Mouse (Mus musculus) MEL (cell line): Measurements from ENCODE around the gene Tmem29. TPM values are rescaled to one million over a fixed set of nuclear protein-coding genes. Genes with fewer than 3 reads are reported as not detected.

Source experiments
- DNase-seq: peaks from one replicate; pipeline ENCODE4 v3.0.0; 2011; ENCODE audit warnings: low read depth, low spot score
- H3K27ac ChIP-seq: 2 replicates; pipeline ENCODE4 v1.5.1; 2012; ENCODE audit warnings: low read depth, mild to moderate bottlenecking, control low read depth, low read length, moderate library complexity; ENCODE audit not compliant: control insufficient read depth
- H3K27me3 ChIP-seq, 2 experiments: fragments of 150-350 bp in 1 of 2; sonication (generic) in 1 of 2; 2 replicates each; pipeline ENCODE4 v1.6.1; 2012; ENCODE audit warnings: low read length in 2 of 2, mild to moderate bottlenecking in 2 of 2, improper control_type of control experiment in 1 of 2, moderate library complexity in 1 of 2; ENCODE audit not compliant: insufficient read depth in 2 of 2, control insufficient read depth in 1 of 2
- H3K36me3 ChIP-seq, 2 experiments: 2 replicates each; pipeline ENCODE4 v1.6.1; 2012 to 2014; ENCODE audit warnings: low read length in 2 of 2, improper control_type of control experiment in 1 of 2, inconsistent platforms in 1 of 2, mild to moderate bottlenecking in 1 of 2; ENCODE audit not compliant: insufficient read depth in 2 of 2, control insufficient read depth in 1 of 2
- H3K4me1 ChIP-seq, 2 experiments: fragments of 150-350 bp in 1 of 2; sonication (generic) in 1 of 2; 2 replicates each; pipeline ENCODE4 v1.6.1; 2012; ENCODE audit warnings: low read length in 2 of 2, improper control_type of control experiment in 1 of 2, mild to moderate bottlenecking in 1 of 2; ENCODE audit not compliant: insufficient read depth in 2 of 2, control insufficient read depth in 1 of 2
- H3K4me3 ChIP-seq, 2 experiments: fragments of 150-350 bp in 1 of 2; sonication (generic) in 1 of 2; 2 replicates each; pipeline ENCODE4 v1.5.1; 2012; ENCODE audit warnings: low read depth in 2 of 2, low read length in 2 of 2, mild to moderate bottlenecking in 2 of 2, moderate library complexity in 2 of 2, control low read depth in 1 of 2, improper control_type of control experiment in 1 of 2; ENCODE audit not compliant: control insufficient read depth in 1 of 2, insufficient read depth in 1 of 2
- H3K79me2 ChIP-seq: 2 replicates; pipeline ENCODE4 v1.6.1; 2012; ENCODE audit warnings: mild to moderate bottlenecking, low read length, moderate library complexity; ENCODE audit not compliant: control insufficient read depth, poor library complexity, insufficient read depth
- H3K9ac ChIP-seq: 2 replicates; pipeline ENCODE4 v1.6.1; 2012; ENCODE audit warnings: low read depth, mild to moderate bottlenecking, control low read depth, low read length, moderate library complexity; ENCODE audit not compliant: control insufficient read depth, poor library complexity, severe bottlenecking
- H3K9me3 ChIP-seq: fragments of 150-350 bp; sonication (generic); replicated peaks from 2 replicates; pipeline ENCODE4 v1.6.1; 2012; ENCODE audit warnings: mild to moderate bottlenecking, low read length, improper control_type of control experiment, moderate library complexity; ENCODE audit not compliant: insufficient read depth
- BHLHE40 ChIP-seq: IDR thresholded peaks from 2 replicates; pipeline ENCODE4 v1.6.1; 2012; ENCODE audit warnings: low read depth, mild to moderate bottlenecking, inconsistent platforms, low read length, improper control_type of control experiment, borderline replicate concordance
- CHD1 ChIP-seq: IDR thresholded peaks from 2 replicates; pipeline ENCODE4 v1.6.1; 2012; ENCODE audit warnings: low read depth, mild to moderate bottlenecking, inconsistent platforms, low read length, improper control_type of control experiment
- CHD2 ChIP-seq: IDR thresholded peaks from 2 replicates; pipeline ENCODE4 v1.6.1; 2011; ENCODE audit warnings: low read length, improper control_type of control experiment
- ETS1 ChIP-seq: IDR thresholded peaks from 2 replicates; pipeline ENCODE4 v1.6.1; 2012; ENCODE audit warnings: low read depth, mild to moderate bottlenecking, inconsistent platforms, low read length, improper control_type of control experiment, moderate library complexity
- MEF2A ChIP-seq: IDR thresholded peaks from 2 replicates; pipeline ENCODE4 v1.6.1; 2014; ENCODE audit warnings: low read depth, mild to moderate bottlenecking, inconsistent platforms, low read length, improper control_type of control experiment; ENCODE audit not compliant: poor library complexity, insufficient replicate concordance, severe bottlenecking; ENCODE audit errors: extremely low read depth
- MXI1 ChIP-seq: IDR thresholded peaks from 2 replicates; pipeline ENCODE4 v1.6.1; 2011; ENCODE audit warnings: mild to moderate bottlenecking, low read depth, low read length, improper control_type of control experiment
- MYB ChIP-seq: IDR thresholded peaks from 2 replicates; pipeline ENCODE4 v1.6.1; 2011; ENCODE audit warnings: mild to moderate bottlenecking, low read depth, low read length, improper control_type of control experiment
- NRF1 ChIP-seq: IDR thresholded peaks from 2 replicates; pipeline ENCODE4 v1.6.1; 2014; ENCODE audit warnings: low read depth, mild to moderate bottlenecking, inconsistent platforms, low read length, improper control_type of control experiment, moderate library complexity; ENCODE audit not compliant: poor library complexity, insufficient read depth, severe bottlenecking
- POLR2AphosphoS2 ChIP-seq: IDR thresholded peaks from 2 replicates; pipeline ENCODE4 v1.6.1; 2011; ENCODE audit warnings: low read length, improper control_type of control experiment
- RAD21 ChIP-seq: IDR thresholded peaks from 2 replicates; pipeline ENCODE4 v1.6.1; 2011; ENCODE audit warnings: mild to moderate bottlenecking, low read depth, low read length, improper control_type of control experiment
- RCOR1 ChIP-seq: IDR thresholded peaks from 2 replicates; pipeline ENCODE4 v1.6.1; 2012; ENCODE audit warnings: low read depth, mild to moderate bottlenecking, inconsistent platforms, low read length, improper control_type of control experiment
- SIN3A ChIP-seq: IDR thresholded peaks from 2 replicates; pipeline ENCODE4 v1.6.1; 2012; ENCODE audit warnings: low read length, improper control_type of control experiment, inconsistent platforms
- SMC3 ChIP-seq: IDR thresholded peaks from 2 replicates; pipeline ENCODE4 v1.6.1; 2011; ENCODE audit warnings: low read depth, low read length, improper control_type of control experiment
- TAL1 ChIP-seq: IDR thresholded peaks from 2 replicates; pipeline ENCODE4 v1.6.1; 2012; ENCODE audit warnings: mild to moderate bottlenecking, inconsistent platforms, low read length, moderate library complexity, mixed read lengths
- ZC3H11A ChIP-seq: IDR thresholded peaks from 2 replicates; pipeline ENCODE4 v1.6.1; 2012; ENCODE audit warnings: low read depth, mild to moderate bottlenecking, inconsistent platforms, low read length, improper control_type of control experiment
- ZKSCAN1 ChIP-seq: IDR thresholded peaks from 2 replicates; pipeline ENCODE4 v1.6.1; 2012; ENCODE audit warnings: low read depth, mild to moderate bottlenecking, inconsistent platforms, low read length, improper control_type of control experiment, moderate library complexity
- ZMIZ1 ChIP-seq: IDR thresholded peaks from 2 replicates; pipeline ENCODE4 v1.6.1; 2012; ENCODE audit warnings: low read depth, mild to moderate bottlenecking, inconsistent platforms, low read length, improper control_type of control experiment, moderate library complexity
- ZNF384 ChIP-seq: IDR thresholded peaks from 2 replicates; pipeline ENCODE4 v1.6.1; 2012; ENCODE audit warnings: low read depth, mild to moderate bottlenecking, inconsistent platforms, low read length, improper control_type of control experiment
- polyA plus RNA-seq, 2 experiments: library from polyadenylated mRNA; stranded (reverse) in 1 of 2; unstranded in 1 of 2; fragments of >175 nt in 1 of 2; fragments of >200 nt in 1 of 2; gene quantifications; 2 replicates each; pipeline versions ENCODE4 v1.2.1 to v1.2.4; 2012; ENCODE audit warnings: low replicate concordance in 2 of 2, low read depth in 1 of 2; ENCODE audit not compliant: insufficient read length in 2 of 2, insufficient read depth in 1 of 2, missing spikeins in 1 of 2
- total RNA-seq: library from RNA; depleted of rRNA; stranded (reverse); fragments of 300-350 nt; gene quantifications from 2 replicates; pipeline ENCODE4 v1.2.3, GENCODE M21; 2012; rRNA removed

The Tmem29 gene
- total and polyA plus RNA-seq, 3 experiments = 37.1 to 66.5 TPM; not detected in 1

DNA sequence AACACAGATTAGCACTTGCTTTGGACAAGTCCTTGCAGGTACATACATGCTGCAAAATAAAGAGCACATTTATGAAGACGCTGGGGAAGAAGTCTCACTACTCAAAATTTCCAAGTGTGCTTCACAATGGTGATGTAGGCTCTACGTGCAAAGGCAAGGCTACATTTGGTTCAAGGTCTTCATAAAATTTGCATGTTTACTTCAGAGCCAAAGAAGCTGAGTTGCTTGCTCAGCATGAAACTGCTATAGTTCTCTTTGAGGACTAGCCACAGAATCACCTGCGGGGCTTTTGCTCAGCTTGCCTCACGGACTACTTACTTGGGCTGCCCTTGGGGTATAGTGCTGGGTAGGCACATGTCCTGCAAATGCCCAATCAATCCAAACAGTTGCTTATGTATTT is 45.4 kb downstream of the Tmem29 start:
- Histone ChIP-seq H3K9me3 (no peaks in the 10 kb centered on the region), H3K36me3 (peaks cover 0 to 1% of the 10 kb centered on the region in 2 experiments; a peak in 2 of 4 replicates), H3K4me3 (no peak overlapping the region), H3K9ac (no peak overlapping the region), H3K27me3 (no peaks in the 10 kb centered on the region), H3K4me1 (no peaks in the 10 kb centered on the region), H3K79me2 (no peaks in the 10 kb centered on the region), H3K27ac (no peak overlapping the region)
- TF ChIP-seq BHLHE40 = no peak
- no peak for TF ChIP-seq RAD21
- TF ChIP-seq ZKSCAN1 = no peak
- no peak for TF ChIP-seq TAL1
- TF ChIP-seq ZNF384 = no peak
- TF ChIP-seq ZC3H11A = no peak
- no peak for TF ChIP-seq RCOR1
- TF ChIP-seq CHD1 = no peak
- no peak for TF ChIP-seq CHD2
- no peak for TF ChIP-seq SIN3A
- TF ChIP-seq ZMIZ1 = no peak
- TF ChIP-seq MEF2A = no peak
- TF ChIP-seq MYB = no peak
- no peak for TF ChIP-seq MXI1
- no peak for TF ChIP-seq ETS1
- no peak for TF ChIP-seq POLR2AphosphoS2
- no peak for TF ChIP-seq SMC3
- TF ChIP-seq NRF1 = no peak
- DNase-seq = no peak

Other genes with a start within 250 kb of the Tmem29 start
- 22.6 and 35.6 TPM in 2 replicates for gene Alas2, start 88.2 kb upstream of the Tmem29 start, total RNA-seq
- 10 to 100 TPM in 1 of 2 experiments, not detected in 1; 79.1 TPM for gene Alas2, start 88.2 kb upstream of the Tmem29 start, polyA plus RNA-seq
- gene Pfkfb1, start 129.1 kb upstream of the Tmem29 start, total RNA-seq = 1.9 and 2.9 TPM in 2 replicates
- gene Pfkfb1, start 129.1 kb upstream of the Tmem29 start, polyA plus RNA-seq = 10 to 100 TPM in 1 of 2 experiments, not detected in 1; 10.3 TPM
- 11.5 and 11.9 TPM in 2 replicates for gene Apex2, start 130.7 kb upstream of the Tmem29 start, total RNA-seq
- gene Apex2, start 130.7 kb upstream of the Tmem29 start, polyA plus RNA-seq = 10 to 100 TPM in 1 of 2 experiments, not detected in 1; 23.4 TPM
- gene Tro, start 198.4 kb upstream of the Tmem29 start, total RNA-seq = not detected in 2 replicates
- under 1 TPM in 1 of 2 experiments, not detected in 1; 0.04 TPM for gene Tro, start 198.4 kb upstream of the Tmem29 start, polyA plus RNA-seq